Mouse (Mus musculus) liver, embryonic 16.5 days (tissue): ENCODE results near the gene Gbx2. TPM values are rescaled to one million over a fixed set of nuclear protein-coding genes. Genes with fewer than 3 reads are reported as not detected.

Source experiments
- ATAC-seq: fragments of 200-750 bp; cut with Nextera tagmentation; 2 replicates; pipeline ENCODE4 v1.8.0; 2017; ENCODE audit warnings: low read depth, mild to moderate bottlenecking, moderate number of reproducible peaks, moderate library complexity
- H3K27ac ChIP-seq: fragments of 300-500 bp; sonication (generic); 2 replicates; pipeline ENCODE4 v1.5.1; 2014; ENCODE audit warnings: mild to moderate bottlenecking, low read length
- H3K27me3 ChIP-seq: fragments of 300-500 bp; sonication (generic); 2 replicates; pipeline ENCODE4 v1.6.1; 2014; ENCODE audit warnings: low read depth, low read length, mixed read lengths; ENCODE audit not compliant: control insufficient read depth, insufficient read depth
- H3K36me3 ChIP-seq: fragments of 300-500 bp; sonication (generic); 2 replicates; pipeline ENCODE4 v1.6.1; 2014; ENCODE audit warnings: mild to moderate bottlenecking; ENCODE audit not compliant: control insufficient read depth, insufficient read depth
- H3K4me1 ChIP-seq: fragments of 300-500 bp; sonication (generic); 2 replicates; pipeline ENCODE4 v1.6.1; 2014; ENCODE audit warnings: low read depth, low read length, mixed read lengths; ENCODE audit not compliant: control insufficient read depth
- H3K4me2 ChIP-seq: fragments of 300-500 bp; sonication (generic); 2 replicates; pipeline ENCODE4 v1.6.1; 2014; ENCODE audit warnings: low read depth, low read length, mixed read lengths
- H3K4me3 ChIP-seq: fragments of 300-500 bp; sonication (generic); 2 replicates; pipeline ENCODE4 v1.5.1; 2014; ENCODE audit warnings: low read depth, mild to moderate bottlenecking, low read length
- H3K9ac ChIP-seq: fragments of 300-500 bp; sonication (generic); 2 replicates; pipeline ENCODE4 v1.6.1; 2014; ENCODE audit warnings: low read depth, low read length
- H3K9me3 ChIP-seq: fragments of 300-500 bp; sonication (generic); replicated peaks from 2 replicates; pipeline ENCODE4 v1.6.1; 2016; ENCODE audit warnings: low read length; ENCODE audit not compliant: control insufficient read depth
- WGBS: fragments of 180-500 bp; shearing (Covaris S2); extraction: QIAGEN DNeasy Blood & Tissue Kit; methylation state at CpG from one replicate; pipeline ENCODE4 v1.1.7; 2014; ENCODE audit not compliant: insufficient replicate concordance; 5-methylcytosine and 5-hydroxymethylcytosine counted together
- polyA plus RNA-seq: library from polyadenylated mRNA; unstranded; fragments of >200 nt; fragmentation: Nextera tagmentation; extraction: Ambion mirVana; gene quantifications from 2 replicates; pipeline ENCODE4 v1.2.1, GENCODE M21; 2015

Gbx2 gene
- polyA plus RNA-seq, 1 experiment from 2014 or later: 0.42 TPM

DNA sequence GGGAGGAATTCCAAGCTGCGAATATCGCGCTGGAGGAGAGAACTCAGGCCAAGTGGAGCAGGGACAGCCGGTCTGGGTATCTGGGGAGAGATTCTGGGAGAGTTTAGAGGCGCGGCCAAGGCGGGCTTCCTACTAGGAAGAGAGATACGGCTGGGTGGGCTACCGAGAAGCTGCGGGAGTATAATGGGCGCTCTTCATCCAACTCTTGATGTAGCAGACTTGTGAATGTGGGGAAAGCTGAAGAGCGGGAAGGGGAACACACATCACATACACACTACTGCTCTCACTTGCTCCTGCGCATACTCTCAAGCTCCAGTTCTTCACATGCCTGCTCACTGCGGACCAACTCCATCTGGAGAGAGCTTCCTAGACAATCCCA, 7.3 kb downstream of the Gbx2 start:
- H3K27me3 ChIP-seq: peaks cover 85% of the 10 kb centered on the region
- no peaks in the 10 kb centered on the region for H3K4me1 ChIP-seq
- no peak for ATAC-seq
- 18% methylated on average over 14 of the region's 14 CpGs for WGBS
- no peak overlapping the region for H3K9ac ChIP-seq
- no peaks in the 10 kb centered on the region for H3K36me3 ChIP-seq
- H3K4me3 ChIP-seq: no peak overlapping the region
- H3K4me2 ChIP-seq: no peak overlapping the region
- H3K27ac ChIP-seq: no peak overlapping the region
- no peaks in the 10 kb centered on the region for H3K9me3 ChIP-seq

DNA sequence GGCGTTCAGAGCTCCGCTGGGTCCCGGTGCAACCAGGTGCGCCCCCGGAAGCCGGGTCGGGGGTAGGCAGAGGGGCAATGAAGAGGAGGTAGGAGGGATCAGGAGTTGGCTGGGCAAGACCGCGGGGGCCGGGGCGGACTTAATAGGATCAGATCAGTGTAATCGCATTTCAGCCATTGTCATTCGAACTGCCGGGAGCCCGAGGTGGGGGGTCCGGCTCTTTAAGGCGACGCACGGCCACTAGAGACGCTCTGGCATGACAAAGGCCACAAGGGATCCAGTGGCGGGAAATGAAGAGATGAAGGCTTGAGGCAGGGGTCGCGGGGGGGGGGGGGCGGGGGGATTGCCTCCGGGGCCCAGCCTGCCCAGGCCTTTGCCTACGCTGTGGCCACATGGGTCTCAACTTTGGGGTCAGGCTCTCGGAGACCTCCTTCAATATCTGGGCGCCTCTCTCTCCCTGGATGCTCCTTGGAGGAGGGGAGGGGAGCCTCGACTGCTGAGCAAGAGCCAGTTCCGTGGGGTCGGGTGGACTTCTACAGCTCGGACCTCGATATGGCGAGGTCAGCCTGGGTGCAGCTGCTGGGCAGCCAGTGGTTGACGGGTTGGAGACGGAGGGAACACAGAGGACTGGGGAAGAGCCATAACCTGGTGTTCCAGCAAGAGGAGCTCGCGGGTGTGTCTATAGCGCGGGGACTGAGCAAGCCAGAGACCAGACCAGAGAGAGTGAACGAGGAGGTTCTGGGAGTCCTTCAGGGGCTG, 7.9 kb downstream of the Gbx2 start:
- Histone ChIP-seq H3K27ac (no peak overlapping the region), H3K4me1 (no peaks in the 10 kb centered on the region), H3K9me3 (no peaks in the 10 kb centered on the region), H3K9ac (no peak overlapping the region), H3K36me3 (no peaks in the 10 kb centered on the region), H3K4me2 (no peak overlapping the region), H3K4me3 (no peak overlapping the region), H3K27me3 (peaks cover 79% of the 10 kb centered on the region)
- no peak for ATAC-seq
- 3% methylated on average over 38 of the region's 41 CpGs for WGBS

DNA sequence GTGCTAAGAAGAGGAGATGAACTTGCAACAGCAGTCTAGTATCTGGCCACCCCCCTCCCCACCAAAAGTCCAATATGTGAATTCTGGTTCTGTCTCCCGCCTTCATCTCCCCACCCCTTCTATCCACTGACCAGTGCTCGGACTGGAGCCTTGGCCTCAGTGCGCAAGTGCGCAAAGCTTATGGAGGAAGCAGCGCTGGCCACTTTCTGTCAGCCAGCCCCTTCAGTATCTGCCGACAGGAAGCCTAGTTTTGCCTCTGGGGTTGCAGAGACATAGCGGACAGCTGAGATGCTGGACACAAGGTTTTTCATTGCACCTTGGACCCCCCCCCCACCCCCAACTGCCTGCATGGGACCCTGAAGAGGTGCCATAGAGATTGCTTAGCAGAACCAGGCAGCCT, 8.7 kb downstream of the Gbx2 start:
- Histone ChIP-seq H3K9ac (no peak overlapping the region), H3K27ac (no peak overlapping the region), H3K9me3 (no peaks in the 10 kb centered on the region), H3K4me2 (no peak overlapping the region), H3K27me3 (peaks cover 71% of the 10 kb centered on the region), H3K4me3 (no peak overlapping the region), H3K4me1 (no peaks in the 10 kb centered on the region), H3K36me3 (no peaks in the 10 kb centered on the region)
- ATAC-seq: no peak
- 3% methylated on average over 7 of the region's 7 CpGs for WGBS

DNA sequence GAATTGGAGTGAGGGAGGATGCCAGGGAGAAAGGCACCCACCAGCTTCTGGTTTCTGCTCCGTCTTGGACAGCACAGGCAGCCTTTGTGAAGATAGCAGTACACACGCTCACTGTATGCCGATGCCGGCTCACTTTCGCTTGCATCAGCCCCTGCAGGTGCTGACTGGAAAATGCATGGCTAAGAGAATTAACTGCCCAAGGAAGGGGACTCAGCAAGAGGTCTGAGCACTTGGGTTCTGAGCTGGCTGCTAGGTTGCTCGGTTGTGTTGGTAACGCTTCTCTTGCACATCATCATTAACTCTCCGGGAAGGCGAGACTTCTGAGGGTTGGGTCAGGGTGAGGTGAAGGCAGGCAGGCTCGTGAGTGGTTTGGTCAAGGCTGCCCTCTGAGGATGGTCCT, 9.2 kb downstream of the Gbx2 start:
- H3K9ac ChIP-seq: no peak overlapping the region
- H3K27me3 ChIP-seq: peaks cover 66% of the 10 kb centered on the region
- WGBS: 7% methylated on average over 10 of the region's 10 CpGs
- no peaks in the 10 kb centered on the region for H3K9me3 ChIP-seq
- no peak overlapping the region for H3K27ac ChIP-seq
- H3K4me2 ChIP-seq: no peak overlapping the region
- H3K36me3 ChIP-seq: no peaks in the 10 kb centered on the region
- H3K4me1 ChIP-seq: no peaks in the 10 kb centered on the region
- H3K4me3 ChIP-seq: no peak overlapping the region
- no peak for ATAC-seq

DNA sequence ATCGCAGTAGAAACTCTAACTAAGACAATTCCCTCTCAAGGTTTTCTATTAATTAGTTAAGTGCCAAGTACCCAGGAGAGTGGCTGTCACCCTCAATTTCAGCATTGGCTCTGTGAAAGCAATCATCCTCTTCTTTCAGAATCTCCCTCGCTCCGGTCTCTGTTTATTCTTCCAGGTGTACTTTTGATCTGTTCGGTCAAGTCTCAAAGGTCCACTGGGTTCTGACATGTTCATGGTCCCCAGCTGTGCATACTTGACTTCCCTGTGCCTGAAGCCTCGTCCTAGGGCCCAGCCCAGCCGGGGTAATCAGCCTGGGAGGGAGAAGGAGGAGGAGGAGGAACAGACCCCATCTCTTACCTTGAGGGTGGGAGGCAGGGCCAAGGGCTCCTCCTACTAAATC, 11.8 kb downstream of the Gbx2 start:
- 61% methylated on average over 6 of the region's 6 CpGs for WGBS
- no peak overlapping the region for H3K4me2 ChIP-seq

DNA sequence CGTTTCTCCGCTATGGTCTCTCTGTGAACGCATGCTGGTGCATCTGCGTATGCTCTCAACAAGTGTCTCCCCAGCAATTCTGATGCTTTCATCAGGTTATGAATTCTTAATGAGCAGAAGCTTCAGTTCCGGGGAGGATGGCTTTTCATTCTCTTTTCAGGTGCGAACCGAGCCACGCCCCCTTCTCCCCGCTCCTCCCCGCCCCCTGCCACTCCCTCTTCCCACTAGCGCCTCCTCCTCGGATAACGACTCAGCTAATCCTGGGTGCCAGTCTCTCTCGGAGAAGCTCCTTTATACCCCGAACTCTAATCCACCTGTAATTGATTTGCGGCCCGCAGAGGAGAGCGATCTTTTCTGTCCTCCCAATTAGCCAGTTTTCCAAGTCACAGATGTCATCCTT, 12.9 kb downstream of the Gbx2 start:
- H3K9me3 ChIP-seq: no peaks in the 10 kb centered on the region
- H3K4me1 ChIP-seq: no peaks in the 10 kb centered on the region
- WGBS: 35% methylated on average over 18 of the region's 18 CpGs
- H3K27ac ChIP-seq: no peak overlapping the region
- H3K27me3 ChIP-seq: peaks cover 31% of the 10 kb centered on the region
- no peak overlapping the region for H3K4me2 ChIP-seq
- no peak overlapping the region for H3K9ac ChIP-seq
- ATAC-seq: no peak
- H3K4me3 ChIP-seq: no peak overlapping the region
- no peaks in the 10 kb centered on the region for H3K36me3 ChIP-seq

More for the DNA sequence above, 11.8 kb downstream of the Gbx2 start:
- Histone ChIP-seq H3K27me3 (peaks cover 42% of the 10 kb centered on the region), H3K9me3 (no peaks in the 10 kb centered on the region), H3K27ac (no peak overlapping the region), H3K36me3 (no peaks in the 10 kb centered on the region), H3K4me3 (no peak overlapping the region), H3K9ac (no peak overlapping the region), H3K4me1 (no peaks in the 10 kb centered on the region)
- ATAC-seq: no peak

DNA sequence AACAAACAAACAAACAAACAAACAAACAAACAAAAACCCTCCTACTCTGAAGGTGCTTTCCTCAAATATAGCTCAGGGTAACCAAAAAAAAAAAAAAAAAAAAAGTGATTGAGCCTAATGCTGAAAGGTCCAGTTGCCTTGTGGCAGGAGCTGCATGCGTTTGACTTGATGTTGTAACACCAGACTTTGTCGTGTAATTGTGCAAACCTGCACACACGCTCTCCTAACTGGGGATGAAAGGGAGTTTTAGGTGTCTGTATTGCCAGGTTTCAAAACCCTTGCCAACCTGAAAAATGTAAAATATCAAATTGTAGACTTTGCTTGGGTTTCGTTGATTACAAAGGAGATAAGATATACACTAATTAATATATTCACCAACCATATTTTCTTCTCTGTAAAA, 17.4 kb downstream of the Gbx2 start:
- no peak for ATAC-seq
- WGBS: 44% methylated on average over 4 of the region's 4 CpGs

DNA sequence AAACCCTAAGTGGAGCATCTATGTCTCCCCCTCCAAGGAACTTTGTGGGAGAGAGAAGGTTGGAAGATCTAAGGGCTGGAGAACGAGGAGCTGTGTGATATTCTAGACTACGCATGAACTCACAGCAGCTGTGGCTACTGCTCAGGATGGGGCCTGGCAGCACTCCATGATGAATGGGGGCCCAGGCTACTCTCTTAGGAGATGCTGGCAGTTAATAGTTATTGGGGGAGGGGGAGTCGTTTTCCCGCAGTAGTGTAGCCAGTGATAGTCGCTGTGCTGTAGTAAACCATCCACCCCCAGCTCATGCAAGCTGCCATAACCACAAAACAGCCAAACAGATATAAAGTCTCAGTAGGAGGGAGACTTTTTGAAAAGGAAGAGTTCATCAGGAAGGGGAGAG, 18.6 kb downstream of the Gbx2 start:
- no peaks in the 10 kb centered on the region for H3K36me3 ChIP-seq
- no peak overlapping the region for H3K4me2 ChIP-seq
- no peak overlapping the region for H3K9ac ChIP-seq
- H3K4me1 ChIP-seq: no peaks in the 10 kb centered on the region
- H3K4me3 ChIP-seq: no peak overlapping the region
- WGBS: 41% methylated on average over 5 of the region's 5 CpGs
- ATAC-seq: no peak
- no peaks in the 10 kb centered on the region for H3K9me3 ChIP-seq
- H3K27me3 ChIP-seq: no peaks in the 10 kb centered on the region
- H3K27ac ChIP-seq: no peak overlapping the region

More for the DNA sequence above, 17.4 kb downstream of the Gbx2 start:
- Histone ChIP-seq H3K27ac (no peak overlapping the region), H3K27me3 (no peaks in the 10 kb centered on the region), H3K9me3 (no peaks in the 10 kb centered on the region), H3K36me3 (no peaks in the 10 kb centered on the region), H3K4me3 (no peak overlapping the region), H3K9ac (no peak overlapping the region), H3K4me2 (no peak overlapping the region), H3K4me1 (no peaks in the 10 kb centered on the region)

DNA sequence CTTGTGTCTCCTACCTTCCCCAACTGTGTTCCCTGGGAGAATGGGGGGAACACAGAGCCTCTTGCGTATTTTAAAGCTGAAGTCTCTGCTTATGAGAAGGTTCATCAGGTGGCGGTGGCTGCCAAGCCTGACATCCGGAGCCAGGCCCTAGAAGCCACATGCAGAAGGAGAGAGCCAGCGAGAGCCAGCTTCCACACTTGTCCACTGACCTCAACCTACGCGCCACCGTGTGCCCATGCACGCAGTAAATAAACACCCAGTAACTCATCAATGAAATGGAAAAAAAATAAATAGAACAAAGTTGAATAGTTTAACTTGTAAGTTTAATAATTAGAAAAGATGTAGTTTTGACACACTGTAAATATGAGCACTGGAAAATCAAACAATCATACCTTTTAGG, 21.2 kb downstream of the Gbx2 start:
- H3K27me3 ChIP-seq: no peaks in the 10 kb centered on the region
- WGBS: 71% methylated on average over 8 of the region's 8 CpGs
- no peak for ATAC-seq

More for the DNA sequence above, 21.2 kb downstream of the Gbx2 start:
- Histone ChIP-seq H3K9ac (no peak overlapping the region), H3K36me3 (no peaks in the 10 kb centered on the region), H3K9me3 (no peaks in the 10 kb centered on the region), H3K4me3 (no peak overlapping the region), H3K4me2 (no peak overlapping the region), H3K27ac (no peak overlapping the region), H3K4me1 (no peaks in the 10 kb centered on the region)
